Mouse (Mus musculus) bone marrow macrophage, adult 2 months (primary cell): ENCODE measurements around the gene Sec14l4.

ENCODE experiments used
- CTCF ChIP-seq: IDR thresholded peaks from 2 replicates; pipeline ENCODE4 v1.5.1; 2012; ENCODE audit warnings: low read depth, mild to moderate bottlenecking, low read length, moderate library complexity
- POLR2A ChIP-seq: IDR thresholded peaks from 2 replicates; pipeline ENCODE4 v1.6.1; 2012; ENCODE audit warnings: mild to moderate bottlenecking, low read depth, low read length, borderline replicate concordance

DNA sequence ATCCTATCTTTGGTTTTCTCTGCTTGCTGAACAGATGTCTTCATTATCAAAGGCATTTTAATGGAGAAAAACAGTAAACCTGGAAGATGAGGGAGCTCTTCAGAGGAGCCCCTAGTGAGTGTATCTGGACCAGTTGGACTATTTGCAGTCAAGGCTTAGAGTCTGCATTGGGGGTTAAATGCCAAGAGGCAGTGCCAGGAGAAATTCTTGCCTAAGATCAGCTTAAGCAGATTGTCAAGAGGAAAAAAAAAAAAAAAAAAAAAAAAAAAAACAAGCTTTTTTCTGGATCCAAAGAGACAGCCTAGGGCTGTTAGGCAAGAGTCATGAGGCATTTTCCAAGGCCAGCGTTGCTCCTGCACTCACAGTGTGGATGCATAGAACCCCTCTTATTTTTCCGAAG is 16.5 kb downstream of the Sec14l4 start:
- TF ChIP-seq CTCF (no peak), POLR2A (no peak)
